ENCODE assay signal across 8 mouse cellular contexts in the genomic region with DNA sequence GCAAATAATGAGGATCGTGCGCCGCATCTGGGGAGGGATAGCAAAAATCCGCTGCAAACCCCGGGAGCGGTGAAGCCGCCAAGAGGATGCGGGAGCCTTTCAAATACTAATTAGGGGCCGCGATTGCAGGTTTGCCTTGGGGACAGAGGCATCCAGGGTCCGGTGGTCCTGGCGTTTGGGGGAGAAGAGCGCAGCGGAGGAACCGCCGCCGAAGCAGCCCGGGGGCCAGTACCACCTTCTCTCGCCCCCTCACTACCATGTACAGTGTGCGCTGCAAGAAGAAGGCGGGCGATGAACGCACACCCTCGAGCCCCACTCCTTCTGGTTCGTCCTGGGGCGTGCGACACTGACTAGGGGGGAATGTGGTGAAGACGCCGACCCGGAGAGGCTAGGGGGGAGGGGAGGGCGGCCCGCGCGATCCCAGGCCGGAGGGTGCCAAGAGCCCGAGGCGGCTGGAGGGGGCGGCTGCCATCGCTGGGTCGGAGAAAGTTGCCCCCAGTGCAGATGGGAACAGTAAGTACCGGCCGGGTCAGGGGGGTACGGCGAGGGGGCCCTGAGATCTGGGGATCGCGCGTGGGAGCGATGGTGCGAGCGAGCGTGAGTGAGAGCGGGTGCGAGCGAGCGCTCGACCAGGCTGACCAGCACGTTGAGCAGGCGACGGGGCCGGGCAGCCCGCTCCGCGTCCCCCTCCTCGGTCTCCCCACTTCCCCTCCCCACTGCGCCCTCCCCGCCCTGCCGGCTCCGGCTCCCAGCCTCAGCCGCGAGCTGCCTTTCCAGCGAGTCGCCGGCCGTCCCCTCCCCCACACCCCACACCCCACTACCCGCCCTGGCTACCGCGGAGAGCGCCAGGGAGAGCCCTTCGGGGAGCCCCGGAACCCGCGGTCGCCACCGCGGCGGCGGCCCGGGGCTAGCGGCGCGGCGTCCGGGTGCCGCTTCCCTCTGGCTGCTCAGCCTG. TPM values are rescaled to one million over a fixed set of nuclear protein-coding genes. Genes with fewer than 3 reads are reported as not detected.
DNase-seq lines count a peak whose midpoint lies in the region; ATAC-seq lines count a peak whose summit lies in the region.

No protein-coding gene starts in this region.

- peak; percentile 40; the same call in 1 of the 2 replicates for ATAC-seq in liver, embryonic 16.5 days (ENCODE audit: low read depth)
- peak; percentile 63; the same call in 1 of the 2 replicates for ATAC-seq in stomach, embryonic 15.5 days (ENCODE audit: insufficient read depth, low FRiP score, low read depth)

- H3K27ac ChIP-seq in liver, embryonic 16.5 days (ENCODE audit: low read length) = no peak overlapping the region
- peak overlapping the region; percentile 57; the same call in 1 of the 2 replicates for H3K27ac ChIP-seq in stomach, embryonic 15.5 days

- peaks cover 3% of the 10 kb centered on the region; the same call in 1 of the 2 replicates for H3K4me1 ChIP-seq in liver, embryonic 16.5 days (ENCODE audit: control insufficient read depth, low read depth, low read length)
- H3K4me1 ChIP-seq in stomach, embryonic 15.5 days = 0 out of 2 replicates have a peak, but pooled peaks cover 10% of the 10 kb centered on the region

- H3K4me3 ChIP-seq in liver, embryonic 16.5 days (ENCODE audit: low read depth, low read length) = peak overlapping the region; percentile 48
- peak overlapping the region; percentile 63 for H3K4me3 ChIP-seq in stomach, embryonic 15.5 days (replicated peaks)

- H3K9me3 ChIP-seq in liver, embryonic 16.5 days (replicated peaks; ENCODE audit: control insufficient read depth, low read length) = no peaks in the 10 kb centered on the region
- no peaks in the 10 kb centered on the region for H3K9me3 ChIP-seq in stomach, embryonic 15.5 days

- no peaks in the 10 kb centered on the region for H3K36me3 ChIP-seq in liver, embryonic 16.5 days (ENCODE audit: control insufficient read depth, insufficient read depth)
- H3K36me3 ChIP-seq in stomach, embryonic 15.5 days = no peaks in the 10 kb centered on the region

- WGBS in liver, embryonic 16.5 days (ENCODE audit: insufficient replicate concordance) = under 1% methylated on average over 71 of the region's 94 CpGs
- WGBS in stomach, embryonic 15.5 days = under 1% methylated on average over 77 of the region's 94 CpGs

- DNase-seq in ovary, postnatal 36 days (ENCODE audit: low spot score) = peak; percentile 16
- no peak for DNase-seq in ovary, adult 18-20 months (ENCODE audit: low spot score)
- DNase-seq in cerebellum, postnatal 36 days = peak; percentile 58 to 69
- DNase-seq in frontal cortex, postnatal 36 days (ENCODE audit: low spot score in 2 of 2) = peak; percentile 57 to 61
- DNase-seq in kidney, postnatal 4 days = peak; percentile 27 to 40
- DNase-seq in thymus, postnatal 14 days = no peak

- H3K9ac ChIP-seq in liver, embryonic 16.5 days (ENCODE audit: low read depth, low read length) = no peak overlapping the region
- peak overlapping the region; percentile 39 for H3K9ac ChIP-seq in stomach, embryonic 15.5 days

- peaks cover 53% of the 10 kb centered on the region for H3K27me3 ChIP-seq in liver, embryonic 16.5 days (ENCODE audit: control insufficient read depth, insufficient read depth, low read depth, low read length)
- peaks cover 13% of the 10 kb centered on the region for H3K27me3 ChIP-seq in stomach, embryonic 15.5 days (replicated peaks)

- peak overlapping the region; percentile 70 for H3K4me2 ChIP-seq in liver, embryonic 16.5 days (ENCODE audit: low read depth, low read length)
- peak overlapping the region; percentile 97 for H3K4me2 ChIP-seq in stomach, embryonic 15.5 days

RNA-seq across cellular contexts. Expression of a gene that starts 0.6 kb away (rescaled TPM):
- not detected in 2 replicates for polyA plus RNA-seq in liver, embryonic 16.5 days (2015; fragmentation: Nextera tagmentation; extraction: Ambion mirVana)
- 3.8 and 4.9 TPM in 2 replicates for polyA plus RNA-seq in stomach, embryonic 15.5 days (2015; fragmentation: Nextera tagmentation; extraction: Ambion mirVana)

Comparison
In these comparisons a context has a peak if more than half of its experiments do, and no peak if none do; other contexts are left out.
1. DNase-seq: peak in ovary, postnatal 36 days (single experiment), cerebellum, postnatal 36 days (2 of 2), frontal cortex, postnatal 36 days (2 of 2) and kidney, postnatal 4 days (2 of 2); none in ovary, adult 18-20 months (single experiment) and thymus, postnatal 14 days (single experiment).